14 mouse cellular contexts compared by ENCODE assay signal in the genomic region with DNA sequence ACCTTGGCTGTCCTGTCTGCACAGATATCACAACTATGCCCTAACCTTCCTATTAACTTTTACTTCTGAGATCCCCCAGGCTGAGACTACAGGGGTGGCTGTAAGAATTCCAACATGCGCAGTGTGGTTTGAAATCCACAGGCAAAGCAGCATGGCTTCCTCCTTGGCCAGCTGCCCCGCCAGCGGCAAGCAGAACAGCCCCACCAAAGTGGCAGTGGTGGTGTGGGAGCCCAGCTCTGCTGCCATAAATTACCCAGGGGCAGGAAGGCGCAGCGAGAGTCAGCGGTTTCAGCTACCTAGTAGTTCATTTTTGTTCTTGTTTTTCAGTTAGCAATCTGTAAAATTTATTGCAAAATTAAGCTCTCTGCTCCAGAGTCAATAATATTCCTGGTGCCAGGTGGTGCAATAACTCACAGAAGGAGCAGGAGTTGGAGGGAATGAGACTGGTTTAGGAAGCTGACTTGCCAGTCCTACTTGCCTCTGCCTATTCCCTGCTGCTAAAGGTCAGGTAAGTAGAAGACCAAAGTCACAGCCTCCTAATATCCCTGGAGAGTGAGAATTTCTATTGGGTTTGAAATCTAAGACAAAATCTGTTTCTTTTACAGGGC.
"Had no signal": no experiment of that assay in that cellular context is flagged by ENCODE, and none has a peak within 500 bp of the region (broad histone marks: within the 10 kb centered on the region; RNA-seq: fewer than 3 reads in every experiment).

No protein-coding gene starts in this region.

- DNase-seq: kidney, adult 8-10 months; left cerebral cortex, postnatal 4 days; liver; lung, adult 2 months; lung, postnatal 36 days; right cerebral cortex, postnatal 14 days; thymus, postnatal 4 days had no signal

- H3K27ac ChIP-seq: intestine, embryonic 15.5 days; layer of hippocampus, adult 2 months; liver, embryonic 14.5 days; midbrain, embryonic 15.5 days; neural tube, embryonic 12.5 days had no signal

- H3K9ac ChIP-seq: intestine, embryonic 15.5 days; liver, embryonic 14.5 days; midbrain, embryonic 15.5 days; neural tube, embryonic 12.5 days had no signal

- H3K4me3 ChIP-seq: intestine, embryonic 15.5 days; layer of hippocampus, adult 2 months; midbrain, embryonic 15.5 days; neural tube, embryonic 12.5 days had no signal

- H3K9me3 ChIP-seq: intestine, embryonic 15.5 days; midbrain, embryonic 15.5 days; neural tube, embryonic 12.5 days had no signal

- H3K4me1 ChIP-seq: intestine, embryonic 15.5 days; midbrain, embryonic 15.5 days; neural tube, embryonic 12.5 days had no signal

- H3K27me3 ChIP-seq: intestine, embryonic 15.5 days; midbrain, embryonic 15.5 days; neural tube, embryonic 12.5 days had no signal

- ATAC-seq: intestine, embryonic 15.5 days; lung, postnatal 0 days; midbrain, embryonic 15.5 days had no signal

- H3K4me2 ChIP-seq: intestine, embryonic 15.5 days; midbrain, embryonic 11.5 days; midbrain, embryonic 15.5 days; neural tube, embryonic 12.5 days had no signal

- H3K36me3 ChIP-seq: intestine, embryonic 15.5 days; midbrain, embryonic 15.5 days; neural tube, embryonic 12.5 days had no signal
